Mouse (Mus musculus) forebrain, postnatal 0 days (tissue): ENCODE measurements at regions not wholly inside any gene's neighbourhood (a gene's known extent, or its start where the extent isn't known, plus 50 kb on each side); places are given as distances from the start of the nearest gene placed in this dataset.

Source experiments
- ATAC-seq: fragments of 200-750 bp; cut with Nextera tagmentation; 2 replicates; pipeline ENCODE4 v1.8.0; 2017; ENCODE audit warnings: mild to moderate bottlenecking, moderate library complexity
- DNase-seq: peaks from one replicate; pipeline ENCODE4 v3.0.0-alpha.2; 2015
- H3K27ac ChIP-seq: fragments of 300-500 bp; sonication (generic); 2 replicates; pipeline ENCODE4 v1.5.1; 2014; ENCODE audit warnings: low read depth, mild to moderate bottlenecking, antibody characterized with exemption, low read length, moderate library complexity, mixed read lengths
- H3K27me3 ChIP-seq: fragments of 300-500 bp; sonication (generic); 2 replicates; pipeline ENCODE4 v1.6.1; 2014; ENCODE audit warnings: mild to moderate bottlenecking, low read length, mixed read lengths; ENCODE audit not compliant: insufficient read depth
- H3K36me3 ChIP-seq: fragments of 300-500 bp; sonication (generic); 2 replicates; pipeline ENCODE4 v1.6.1; 2014; ENCODE audit warnings: mild to moderate bottlenecking, moderate library complexity; ENCODE audit not compliant: insufficient read depth
- H3K4me1 ChIP-seq: fragments of 300-500 bp; sonication (generic); 2 replicates; pipeline ENCODE4 v1.6.1; 2014; ENCODE audit warnings: antibody characterized with exemption; ENCODE audit not compliant: insufficient read depth
- H3K4me2 ChIP-seq: fragments of 300-500 bp; sonication (generic); 2 replicates; pipeline ENCODE4 v1.6.1; 2014; ENCODE audit warnings: low read depth, mild to moderate bottlenecking, moderate library complexity
- H3K4me3 ChIP-seq: fragments of 300-500 bp; sonication (generic); 2 replicates; pipeline ENCODE4 v1.5.1; 2014; ENCODE audit warnings: low read depth, low read length, mixed read lengths
- H3K9ac ChIP-seq: fragments of 300-500 bp; sonication (generic); 2 replicates; pipeline ENCODE4 v1.6.1; 2014; ENCODE audit warnings: mild to moderate bottlenecking
- H3K9me3 ChIP-seq: fragments of 300-500 bp; sonication (generic); 2 replicates; pipeline ENCODE4 v1.6.1; 2016; ENCODE audit warnings: low read length
- CTCF ChIP-seq: sonication (generic); IDR thresholded peaks from 2 replicates; pipeline ENCODE4 v1.5.1; 2016; ENCODE audit warnings: antibody characterized with exemption, control low read depth, low read depth
- WGBS: fragments of 180-500 bp; shearing (Covaris S2); extraction: QIAGEN DNeasy Blood & Tissue Kit; methylation state at CpG from one replicate; pipeline ENCODE4 v1.1.7; 2014; 5-methylcytosine and 5-hydroxymethylcytosine counted together

DNA sequence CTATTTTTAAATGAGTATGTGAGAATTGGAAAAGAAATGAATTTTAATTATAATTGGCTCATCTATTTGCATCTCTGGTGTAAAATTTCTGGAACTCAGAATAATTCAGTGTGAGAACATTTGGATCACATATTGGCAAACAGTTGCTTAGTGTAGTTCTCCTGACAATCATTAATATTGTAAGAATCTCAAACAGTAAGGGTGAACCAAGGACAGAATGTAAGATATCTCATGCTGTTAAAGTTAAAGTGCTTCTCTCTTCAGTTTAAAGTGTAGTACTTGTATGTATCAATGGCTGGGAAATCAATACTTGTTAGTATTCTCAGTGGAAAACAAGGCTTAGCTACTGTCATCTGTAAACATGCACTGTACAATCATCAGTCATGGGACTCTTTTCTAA lies 238.0 kb upstream of the Epha5 start:
- Histone ChIP-seq H3K36me3 (no peaks in the 10 kb centered on the region), H3K4me1 (no peaks in the 10 kb centered on the region), H3K4me3 (no peak overlapping the region), H3K27me3 (no peaks in the 10 kb centered on the region), H3K27ac (no peak overlapping the region), H3K4me2 (no peak overlapping the region), H3K9ac (no peak overlapping the region), H3K9me3 (no peaks in the 10 kb centered on the region)
- DNase-seq (peak; percentile 36), ATAC-seq (peak; percentile 77)
- no peak for TF ChIP-seq CTCF

DNA sequence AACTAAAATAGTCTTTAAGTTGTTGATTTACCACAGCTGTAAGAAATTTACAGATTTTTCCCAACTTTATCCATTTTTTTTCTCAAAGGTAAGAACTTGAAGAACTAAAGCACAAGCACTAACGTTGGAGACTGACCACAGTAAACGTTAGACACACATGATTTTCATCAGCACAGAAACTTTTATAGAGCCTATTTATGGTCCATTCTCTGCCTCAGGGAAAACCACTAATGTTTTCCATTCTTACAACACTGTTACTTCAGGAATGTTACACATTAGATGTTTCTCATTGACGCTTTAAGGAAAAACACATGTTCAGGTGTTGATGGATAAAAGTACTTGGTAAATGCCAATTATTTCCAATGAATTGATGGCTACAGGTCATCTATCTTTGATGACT lies 218.3 kb upstream of the Epha5 start:
- H3K27me3 ChIP-seq: no peaks in the 10 kb centered on the region
- no peak overlapping the region for H3K9ac ChIP-seq
- no peaks in the 10 kb centered on the region for H3K9me3 ChIP-seq
- ATAC-seq (no peak), DNase-seq (no peak)
- H3K4me3 ChIP-seq: no peak overlapping the region
- H3K4me1 ChIP-seq: no peaks in the 10 kb centered on the region
- no peak overlapping the region for H3K4me2 ChIP-seq
- H3K36me3 ChIP-seq: no peaks in the 10 kb centered on the region
- no peak overlapping the region for H3K27ac ChIP-seq
- WGBS: 90% methylated on average over 3 of the region's 3 CpGs
- TF ChIP-seq CTCF: no peak

DNA sequence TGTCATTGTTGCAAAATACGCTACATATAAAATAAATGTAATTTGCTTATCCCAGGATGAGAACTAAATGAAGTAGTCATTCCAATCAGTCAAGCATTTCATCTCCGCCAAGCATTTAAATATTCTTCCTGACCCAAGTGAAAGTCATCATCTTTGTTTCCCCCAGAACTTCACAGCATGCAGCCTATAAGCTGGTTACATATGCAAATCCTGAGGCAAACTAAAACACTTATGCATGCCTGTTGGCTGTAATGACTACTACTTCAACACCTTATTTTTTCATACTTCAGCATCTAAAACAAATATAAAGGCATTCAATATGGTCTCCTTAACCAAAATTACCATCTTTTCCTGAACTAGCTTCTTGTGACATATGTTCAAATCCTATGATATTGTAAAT lies 215.7 kb upstream of the Epha5 start:
- ATAC-seq (peak; percentile 72), DNase-seq (peak; percentile 14)
- WGBS: 56% methylated on average over 2 of the region's 2 CpGs
- TF ChIP-seq CTCF: no peak
- Histone ChIP-seq H3K27ac (no peak overlapping the region), H3K9ac (no peak overlapping the region), H3K9me3 (no peaks in the 10 kb centered on the region), H3K4me3 (no peak overlapping the region), H3K4me2 (no peak overlapping the region), H3K36me3 (no peaks in the 10 kb centered on the region), H3K4me1 (no peaks in the 10 kb centered on the region), H3K27me3 (no peaks in the 10 kb centered on the region)

DNA sequence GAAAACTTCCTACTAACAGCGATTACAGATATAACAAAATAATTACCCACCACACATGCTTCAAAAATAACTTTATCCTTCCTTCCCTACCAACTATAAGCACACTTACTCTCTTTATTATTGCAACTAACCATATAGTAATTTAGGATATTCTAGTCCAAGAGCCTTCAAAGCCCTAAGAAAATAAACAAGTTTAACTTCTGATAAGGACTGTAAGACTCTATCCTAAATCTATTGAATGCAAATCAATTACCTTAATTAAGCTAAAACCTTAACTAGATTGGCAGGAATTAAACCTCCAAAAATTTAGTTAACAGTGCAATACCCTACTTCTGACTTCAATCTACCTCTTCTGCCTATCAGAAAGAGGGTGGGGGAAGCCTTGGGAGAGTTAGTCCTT lies 201.0 kb upstream of the Epha5 start:
- WGBS: 97% methylated on average over 1 of the region's 1 CpGs
- no peak for TF ChIP-seq CTCF
- no peaks in the 10 kb centered on the region for H3K4me1 ChIP-seq
- H3K9me3 ChIP-seq: no peaks in the 10 kb centered on the region
- ATAC-seq (no peak), DNase-seq (no peak)
- no peak overlapping the region for H3K27ac ChIP-seq
- no peaks in the 10 kb centered on the region for H3K27me3 ChIP-seq
- no peak overlapping the region for H3K9ac ChIP-seq
- H3K4me2 ChIP-seq: no peak overlapping the region
- H3K4me3 ChIP-seq: no peak overlapping the region
- no peaks in the 10 kb centered on the region for H3K36me3 ChIP-seq

DNA sequence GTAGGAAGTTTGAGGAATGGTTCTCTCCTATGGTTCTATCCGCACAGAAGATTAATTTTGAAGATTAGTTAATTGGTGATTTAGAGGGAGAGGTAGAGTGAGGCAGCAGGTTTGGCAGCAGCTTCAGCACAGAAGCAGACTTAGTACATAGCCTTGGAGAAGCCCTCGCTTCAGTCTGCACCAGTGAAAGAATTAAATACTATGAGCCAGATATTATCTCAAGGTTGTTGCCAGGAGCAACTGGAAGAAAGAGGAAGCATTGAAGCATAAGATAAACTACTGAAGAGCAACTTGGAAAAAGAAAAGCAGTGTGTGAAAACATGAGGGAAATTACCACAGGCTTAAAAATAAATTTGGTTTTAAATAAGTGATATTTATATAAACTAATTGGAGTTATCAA lies 191.5 kb upstream of the Epha5 start:
- no peak overlapping the region for H3K4me3 ChIP-seq
- TF ChIP-seq CTCF: no peak
- no peaks in the 10 kb centered on the region for H3K27me3 ChIP-seq
- ATAC-seq (no peak; the same call in 1 of the 2 replicates), DNase-seq (peak; percentile 3)
- no peaks in the 10 kb centered on the region for H3K9me3 ChIP-seq
- WGBS: 29% methylated on average over 2 of the region's 2 CpGs
- H3K27ac ChIP-seq: no peak overlapping the region
- H3K36me3 ChIP-seq: no peaks in the 10 kb centered on the region
- H3K9ac ChIP-seq: no peak overlapping the region
- no peaks in the 10 kb centered on the region for H3K4me1 ChIP-seq
- no peak overlapping the region for H3K4me2 ChIP-seq

DNA sequence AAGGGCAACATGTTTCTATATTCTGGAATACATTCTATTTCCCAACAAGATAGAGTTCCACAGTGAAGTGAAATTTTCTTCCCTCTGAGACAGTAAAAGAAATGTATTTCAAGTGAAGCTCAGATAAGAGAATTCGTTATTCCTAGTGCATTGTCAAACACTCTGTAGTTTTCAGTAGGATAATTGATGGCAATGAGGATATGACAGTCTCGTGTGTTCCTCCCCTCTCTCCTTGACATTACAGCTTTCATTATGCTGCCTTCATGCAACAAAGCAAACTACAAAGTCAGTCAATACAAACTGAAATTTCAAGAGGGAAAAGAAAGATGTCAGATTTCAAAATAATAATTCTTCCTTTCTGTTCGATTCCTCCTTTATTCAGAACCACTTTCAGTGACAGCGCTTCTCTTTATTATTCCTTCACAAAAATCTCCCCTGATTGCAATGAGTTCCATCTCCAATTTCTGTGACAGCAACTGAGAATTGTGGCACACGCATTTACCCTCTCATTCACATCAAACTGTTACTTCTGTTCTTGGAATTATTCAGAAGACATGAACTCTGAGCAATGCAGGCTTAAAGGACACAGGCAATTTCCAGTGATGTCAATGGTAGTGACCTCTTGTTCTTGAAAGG lies 148.2 kb upstream of the Epha5 start:
- H3K27ac ChIP-seq: no peak overlapping the region
- no peak overlapping the region for H3K9ac ChIP-seq
- H3K4me2 ChIP-seq: no peak overlapping the region
- no peaks in the 10 kb centered on the region for H3K36me3 ChIP-seq
- H3K27me3 ChIP-seq: no peaks in the 10 kb centered on the region
- H3K4me1 ChIP-seq: no peaks in the 10 kb centered on the region
- ATAC-seq (peak; percentile 93; the same call in 1 of the 2 replicates), DNase-seq (peak; percentile 7)
- H3K4me3 ChIP-seq: no peak overlapping the region
- TF ChIP-seq CTCF: no peak
- 67% methylated on average over 5 of the region's 5 CpGs for WGBS
- H3K9me3 ChIP-seq: no peaks in the 10 kb centered on the region

DNA sequence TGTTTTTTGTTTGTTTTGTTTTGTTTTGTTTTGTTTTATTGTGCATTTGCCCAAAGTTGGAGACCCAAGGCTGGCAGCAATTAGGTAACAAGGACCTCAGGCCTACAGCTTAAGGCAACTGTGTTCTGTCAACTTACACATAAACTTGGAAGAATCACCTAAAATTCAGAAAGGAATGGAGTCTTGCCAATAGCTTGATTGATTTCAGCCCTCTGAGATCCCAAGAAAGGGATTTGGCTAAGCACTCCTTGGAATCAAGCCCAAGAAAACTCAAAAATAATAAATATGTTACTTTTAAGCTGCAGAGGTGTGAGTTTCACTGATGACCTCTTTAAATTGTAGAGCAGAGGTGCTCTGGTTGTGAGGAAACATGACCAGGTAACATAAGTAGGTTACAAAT lies 102.7 kb upstream of the Epha5 start:
- Histone ChIP-seq H3K9me3 (no peaks in the 10 kb centered on the region), H3K4me2 (no peak overlapping the region), H3K27ac (no peak overlapping the region), H3K4me3 (no peak overlapping the region), H3K36me3 (no peaks in the 10 kb centered on the region), H3K27me3 (no peaks in the 10 kb centered on the region), H3K4me1 (no peaks in the 10 kb centered on the region), H3K9ac (no peak overlapping the region)
- DNase-seq (no peak), ATAC-seq (no peak)
- TF ChIP-seq CTCF: no peak
